Mouse (Mus musculus): ENCODE measurements around the gene Arhgap23. TPM values are rescaled to one million over a fixed set of nuclear protein-coding genes. Genes with fewer than 3 reads are reported as not detected.
A peak's percentile ranks its signal among the peaks of the same experiment; 100 is the strongest.

Gene Arhgap23
- polyA plus RNA-seq, 1 experiment from 2014 or later: 4.3 TPM

DNA sequence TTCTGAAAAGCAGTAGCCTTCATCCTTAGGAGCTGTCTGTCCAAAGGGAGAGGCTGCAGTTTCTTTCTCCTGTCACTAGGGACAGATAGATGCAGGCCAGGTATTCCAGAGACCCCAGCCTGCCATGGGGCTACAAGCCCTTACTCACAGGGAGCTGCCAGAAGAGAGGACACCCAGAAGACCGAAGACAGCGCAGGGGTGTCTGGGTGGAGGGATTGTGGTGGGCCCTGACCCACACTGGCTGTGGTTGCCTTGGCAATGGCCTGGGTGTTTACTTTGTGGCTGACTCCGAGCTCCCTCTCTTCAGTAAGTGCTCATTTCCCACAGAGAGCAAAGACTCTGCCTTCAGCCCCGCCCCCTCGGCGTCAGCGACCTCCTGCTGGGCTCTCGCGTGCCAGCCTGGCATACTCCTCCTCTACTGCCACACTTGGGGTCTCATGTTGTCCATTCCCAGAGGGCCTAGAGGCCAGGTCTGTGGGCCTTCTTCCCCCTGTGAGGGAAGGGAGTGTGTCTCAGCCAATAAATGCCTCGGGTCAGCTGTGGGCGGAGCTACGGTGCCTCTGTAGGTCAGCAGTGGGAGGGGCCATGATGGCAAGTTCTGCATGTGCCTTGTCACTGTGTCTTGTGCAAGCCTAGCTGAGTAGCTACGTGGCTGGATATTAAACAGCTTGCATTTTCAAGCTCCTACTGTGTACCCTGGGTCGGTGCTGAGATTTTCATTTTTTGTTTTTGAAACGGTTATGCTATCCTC, 19.5 kb downstream of the Arhgap23 start:
- ATAC-seq (ENCODE audit: low FRiP score, low TSS enrichment): peak; percentile 80
- WGBS: 3% methylated on average over 15 of the region's 15 CpGs
- peaks cover 22% of the 10 kb centered on the region; the same call in 1 of the 2 replicates for H3K4me1 ChIP-seq (replicated peaks; ENCODE audit: control insufficient read depth, insufficient read depth)

DNA sequence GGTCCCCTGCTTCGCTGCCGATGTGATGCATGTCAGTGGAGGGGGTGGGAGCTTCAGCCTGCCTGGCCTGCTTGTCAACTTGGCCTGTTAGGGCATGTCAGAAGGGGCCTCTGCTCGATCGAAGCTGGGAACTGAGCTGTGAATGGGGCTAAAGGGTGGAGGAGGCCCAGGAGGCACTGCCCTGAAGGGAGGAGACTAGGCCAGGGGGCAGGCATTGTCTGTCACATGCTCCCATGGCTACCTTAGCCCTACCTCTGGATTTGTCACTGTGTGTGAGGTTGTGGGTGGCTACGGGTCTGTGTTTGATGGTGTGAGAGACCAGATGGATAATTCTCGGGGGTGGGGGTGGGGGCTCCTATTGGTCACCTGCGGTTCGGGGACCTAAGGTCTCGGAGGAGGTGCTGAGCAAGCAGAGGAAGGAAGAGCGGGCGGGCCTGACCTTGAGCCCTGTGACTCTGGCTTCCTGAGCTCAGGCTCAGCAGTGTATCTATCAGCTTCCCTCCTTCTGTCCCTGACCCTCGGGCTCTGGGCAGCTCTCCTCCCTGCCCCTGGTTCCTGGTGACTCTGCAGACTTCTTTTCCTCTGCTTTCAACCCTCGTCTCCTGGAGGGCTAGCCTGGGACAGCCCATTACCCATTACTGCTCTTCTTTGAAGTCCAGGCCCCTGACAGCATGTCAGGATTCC, 20.6 kb downstream of the Arhgap23 start:
- DNase-seq (ENCODE audit: low spot score): peak; percentile 80
- Histone ChIP-seq H3K4me2 (replicated peaks; ENCODE audit: low read depth) (peak overlapping the region; percentile 55), H3K4me1 (replicated peaks; ENCODE audit: control insufficient read depth, insufficient read depth) (peaks cover 22% of the 10 kb centered on the region; the same call in 1 of the 2 replicates), H3K36me3 (ENCODE audit: control insufficient read depth, insufficient read depth, low read length) (no peaks in the 10 kb centered on the region), H3K4me3 (ENCODE audit: low read depth, low read length) (no peak overlapping the region), H3K9me3 (ENCODE audit: control insufficient read depth, low read length) (no peaks in the 10 kb centered on the region), H3K27me3 (ENCODE audit: control insufficient read depth, insufficient read depth, low read length) (no peaks in the 10 kb centered on the region), H3K9ac (ENCODE audit: low read length) (no peak overlapping the region), H3K27ac (replicated peaks) (peak overlapping the region; percentile 97)
- ATAC-seq (ENCODE audit: low FRiP score, low TSS enrichment): peak; percentile 85
- TF ChIP-seq CTCF (IDR thresholded peaks at IDR 0.05; ENCODE audit: low read depth): no peak
- peak; percentile 90 for TF ChIP-seq EP300 (optimal IDR thresholded peaks at IDR 0.05)
- WGBS: 48% methylated on average over 11 of the region's 13 CpGs

More for the DNA sequence above, 19.5 kb downstream of the Arhgap23 start:
- Histone ChIP-seq H3K27me3 (ENCODE audit: control insufficient read depth, insufficient read depth, low read length) (no peaks in the 10 kb centered on the region), H3K27ac (replicated peaks) (peak overlapping the region; percentile 97), H3K4me2 (replicated peaks; ENCODE audit: low read depth) (peak overlapping the region; percentile 55), H3K9ac (ENCODE audit: low read length) (peak overlapping the region; percentile 59), H3K4me3 (ENCODE audit: low read depth, low read length) (peak overlapping the region; percentile 36), H3K36me3 (ENCODE audit: control insufficient read depth, insufficient read depth, low read length) (no peaks in the 10 kb centered on the region), H3K9me3 (ENCODE audit: control insufficient read depth, low read length) (no peaks in the 10 kb centered on the region)
- TF ChIP-seq EP300 (optimal IDR thresholded peaks at IDR 0.05): no peak
- TF ChIP-seq CTCF (IDR thresholded peaks at IDR 0.05; ENCODE audit: low read depth): peak; percentile 64
- DNase-seq (ENCODE audit: low spot score): peak; percentile 92

DNA sequence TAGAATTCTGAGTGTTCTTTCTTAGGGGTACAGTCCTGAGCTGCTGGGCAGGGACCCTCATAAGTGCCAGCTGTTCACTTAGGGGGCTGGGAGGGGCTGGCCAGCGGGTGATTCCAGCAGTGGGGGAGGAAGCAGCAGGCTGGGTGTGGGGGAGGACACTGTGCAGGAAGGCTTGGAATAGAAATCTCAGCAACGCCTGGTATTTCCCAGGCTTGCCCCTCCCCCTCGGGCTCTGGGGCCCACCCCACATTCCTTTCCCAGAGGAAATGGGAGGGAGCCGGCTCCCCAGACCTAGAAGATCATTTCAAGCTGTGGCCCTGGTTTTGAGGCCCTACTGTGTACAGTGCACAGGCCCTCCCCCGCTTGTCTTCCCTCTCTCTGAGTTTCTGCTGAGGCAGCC, 22.4 kb downstream of the Arhgap23 start:
- Histone ChIP-seq H3K27me3 (ENCODE audit: control insufficient read depth, insufficient read depth, low read length) (no peaks in the 10 kb centered on the region), H3K4me3 (ENCODE audit: low read depth, low read length) (no peak overlapping the region), H3K4me1 (replicated peaks; ENCODE audit: control insufficient read depth, insufficient read depth) (peaks cover 28% of the 10 kb centered on the region; the same call in 1 of the 2 replicates), H3K36me3 (ENCODE audit: control insufficient read depth, insufficient read depth, low read length) (no peaks in the 10 kb centered on the region), H3K9ac (ENCODE audit: low read length) (no peak overlapping the region), H3K27ac (replicated peaks) (peak overlapping the region; percentile 91), H3K4me2 (replicated peaks; ENCODE audit: low read depth) (0 out of 2 replicates have a peak overlapping the region, but pooled peaks have one; percentile 14), H3K9me3 (ENCODE audit: control insufficient read depth, low read length) (no peaks in the 10 kb centered on the region)
- TF ChIP-seq CTCF (IDR thresholded peaks at IDR 0.05; ENCODE audit: low read depth) (no peak), EP300 (optimal IDR thresholded peaks at IDR 0.05) (peak; percentile 30)
- DNase-seq (ENCODE audit: low spot score) (peak; percentile 70), ATAC-seq (ENCODE audit: low FRiP score, low TSS enrichment) (no peak; the same call in 1 of the 2 replicates)
- 10% methylated on average over 5 of the region's 5 CpGs for WGBS

DNA sequence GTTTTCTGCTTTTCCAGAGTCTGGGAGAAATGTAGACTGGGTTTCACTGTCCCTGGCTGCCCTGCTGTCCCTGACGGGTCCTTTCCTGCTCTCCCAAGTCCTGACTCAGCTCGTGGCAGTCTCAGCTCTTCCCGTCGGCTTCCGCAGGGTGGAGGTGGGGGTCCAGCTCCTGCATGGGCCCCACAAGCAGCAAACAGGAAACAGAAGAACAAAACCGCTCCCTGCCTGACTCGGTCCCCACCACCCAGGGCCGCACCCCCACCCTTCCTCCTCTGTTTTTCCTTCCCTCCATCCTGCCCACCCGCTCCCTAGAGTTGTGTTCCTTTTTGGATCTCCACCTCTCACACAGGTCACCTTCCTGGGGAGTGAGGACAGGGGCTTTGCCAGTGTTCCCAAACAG, 23.5 kb downstream of the Arhgap23 start:
- H3K4me3 ChIP-seq (ENCODE audit: low read depth, low read length): no peak overlapping the region
- H3K4me2 ChIP-seq (replicated peaks; ENCODE audit: low read depth): 0 out of 2 replicates have a peak overlapping the region, but pooled peaks have one; percentile 11
- no peak for ATAC-seq (ENCODE audit: low FRiP score, low TSS enrichment)
- no peak for DNase-seq (ENCODE audit: low spot score)
- H3K9ac ChIP-seq (ENCODE audit: low read length): no peak overlapping the region
- WGBS: 36% methylated on average over 9 of the region's 9 CpGs
- no peaks in the 10 kb centered on the region for H3K36me3 ChIP-seq (ENCODE audit: control insufficient read depth, insufficient read depth, low read length)
- H3K27me3 ChIP-seq (ENCODE audit: control insufficient read depth, insufficient read depth, low read length): no peaks in the 10 kb centered on the region
- H3K9me3 ChIP-seq (ENCODE audit: control insufficient read depth, low read length): no peaks in the 10 kb centered on the region
- peaks cover 29% of the 10 kb centered on the region; the same call in 1 of the 2 replicates for H3K4me1 ChIP-seq (replicated peaks; ENCODE audit: control insufficient read depth, insufficient read depth)
- TF ChIP-seq EP300 (optimal IDR thresholded peaks at IDR 0.05) (no peak), CTCF (IDR thresholded peaks at IDR 0.05; ENCODE audit: low read depth) (no peak)
- H3K27ac ChIP-seq (replicated peaks): peak overlapping the region; percentile 91

DNA sequence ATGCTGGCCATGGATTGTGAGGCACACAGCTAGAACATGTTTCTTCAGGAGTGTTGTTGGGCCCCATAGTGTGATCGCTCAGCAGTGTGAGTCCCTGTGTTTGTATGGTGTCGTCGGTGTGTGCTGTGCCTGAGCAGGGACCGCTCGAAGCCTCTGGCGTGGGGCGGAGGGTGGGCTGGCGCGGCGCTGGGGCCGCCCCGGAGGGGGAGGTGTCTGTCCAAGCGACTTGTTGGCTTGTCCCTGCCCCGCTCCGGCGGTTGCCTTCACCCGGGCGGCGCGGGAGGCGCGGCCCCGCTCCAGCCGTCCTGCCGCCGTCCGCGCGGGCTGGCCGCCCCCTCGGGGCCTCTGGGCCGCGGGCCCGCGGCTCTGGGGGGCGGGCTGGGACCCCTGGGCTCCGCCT, 24.6 kb downstream of the Arhgap23 start:
- Histone ChIP-seq H3K4me1 (replicated peaks; ENCODE audit: control insufficient read depth, insufficient read depth) (peaks cover 26% of the 10 kb centered on the region; the same call in 1 of the 2 replicates), H3K36me3 (ENCODE audit: control insufficient read depth, insufficient read depth, low read length) (peaks cover 4% of the 10 kb centered on the region; the same call in 1 of the 2 replicates), H3K9me3 (ENCODE audit: control insufficient read depth, low read length) (no peaks in the 10 kb centered on the region), H3K4me3 (ENCODE audit: low read depth, low read length) (peak overlapping the region; percentile 70), H3K9ac (ENCODE audit: low read length) (peak overlapping the region; percentile 86), H3K27ac (replicated peaks) (peak overlapping the region; percentile 91), H3K4me2 (replicated peaks; ENCODE audit: low read depth) (peak overlapping the region; percentile 81), H3K27me3 (ENCODE audit: control insufficient read depth, insufficient read depth, low read length) (no peaks in the 10 kb centered on the region)
- DNase-seq (ENCODE audit: low spot score) (peak; percentile 69), ATAC-seq (ENCODE audit: low FRiP score, low TSS enrichment) (peak; percentile 5; the same call in 1 of the 2 replicates)
- WGBS: 1% methylated on average over 23 of the region's 37 CpGs
- TF ChIP-seq CTCF (IDR thresholded peaks at IDR 0.05; ENCODE audit: low read depth) (no peak; the same call in 1 of the 2 replicates), EP300 (optimal IDR thresholded peaks at IDR 0.05) (no peak)

Data from stomach, postnatal 0 days (tissue).